Mouse (Mus musculus): ENCODE measurements at regions not wholly inside any gene's neighbourhood (a gene's known extent, or its start where the extent isn't known, plus 50 kb on each side); places are given as distances from the start of the nearest gene placed in this dataset.

DNA sequence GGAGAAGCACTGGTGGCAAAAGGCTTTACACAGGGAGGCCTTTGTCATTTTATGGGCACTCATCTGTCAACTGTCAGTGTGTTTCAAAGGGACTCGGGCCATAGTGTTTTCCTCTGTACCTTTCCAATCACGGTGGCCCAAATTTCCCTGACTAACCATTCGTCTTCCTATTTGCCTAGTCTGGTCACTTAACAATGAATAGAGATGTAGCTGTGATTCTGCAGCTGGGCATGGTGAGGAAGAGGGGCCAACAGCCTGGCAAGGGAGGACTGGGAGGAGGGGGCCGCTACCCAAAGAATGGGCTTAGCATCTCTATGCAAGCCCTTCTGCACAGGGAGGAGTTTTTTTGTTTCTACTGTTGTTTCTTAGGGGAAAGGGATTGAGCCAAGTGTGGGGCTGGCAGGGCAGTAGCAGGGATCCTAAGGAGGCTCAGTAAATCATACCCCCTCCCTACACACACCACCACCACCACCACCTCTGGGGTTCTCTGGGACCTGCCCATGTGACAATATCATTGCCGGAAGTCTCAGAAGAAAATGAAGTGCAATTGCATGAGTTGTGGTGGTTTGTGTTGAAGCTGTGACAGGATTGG is 367.2 kb downstream of the Nkx6-1 start:
- TF ChIP-seq CTCF (IDR thresholded peaks at IDR 0.05; ENCODE audit: extremely low read depth, insufficient read depth, insufficient read length, insufficient replicate concordance) (no peak), POLR2A (IDR thresholded peaks at IDR 0.05; ENCODE audit: low read depth, low read length) (no peak)

All from spleen, adult 2 months (tissue).